Mouse (Mus musculus): Measurements from ENCODE around the gene Tcf7l1.

Gene Tcf7l1

DNA sequence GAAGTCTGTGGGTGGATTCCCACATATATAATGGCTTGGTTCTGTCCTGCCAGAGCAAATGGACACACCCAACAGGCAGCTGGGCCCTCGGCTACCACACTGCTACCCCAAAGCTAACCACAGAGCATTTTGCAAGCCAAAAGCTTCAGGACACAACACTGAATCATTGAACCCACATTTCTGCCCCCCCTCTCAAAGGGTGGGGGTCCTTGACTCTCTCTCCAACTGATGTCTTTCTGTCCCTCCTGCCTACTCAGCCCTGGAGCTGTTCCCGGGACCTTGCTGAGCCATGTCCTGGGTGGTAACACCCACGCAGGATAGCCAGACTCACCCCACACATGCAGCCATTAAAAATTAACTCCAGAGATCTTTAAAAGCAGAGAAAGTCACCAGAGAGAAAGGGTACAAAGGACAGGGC lies 45.4 kb downstream of the Tcf7l1 start:
- DNase-seq = no peak

DNA sequence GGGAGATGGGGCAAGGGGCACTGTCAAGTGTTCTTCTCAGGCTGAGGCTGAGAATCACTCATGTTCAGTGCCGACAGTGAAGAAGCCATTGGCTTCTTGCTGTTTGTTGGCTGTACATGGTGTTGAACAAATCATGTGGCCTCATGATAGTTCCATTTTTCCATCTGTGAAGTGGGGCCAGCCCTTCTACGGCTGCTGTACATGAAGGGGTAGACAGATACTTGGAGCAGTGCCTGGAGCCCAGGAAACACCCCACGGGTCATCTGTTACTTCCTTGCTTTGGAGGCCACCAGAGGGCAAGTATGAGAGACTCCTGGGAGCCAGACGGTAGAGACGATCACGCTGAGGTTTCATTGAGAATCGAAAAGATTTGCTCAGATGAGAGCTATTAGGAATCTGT lies 46.7 kb downstream of the Tcf7l1 start:
- DNase-seq = peak; percentile 66

DNA sequence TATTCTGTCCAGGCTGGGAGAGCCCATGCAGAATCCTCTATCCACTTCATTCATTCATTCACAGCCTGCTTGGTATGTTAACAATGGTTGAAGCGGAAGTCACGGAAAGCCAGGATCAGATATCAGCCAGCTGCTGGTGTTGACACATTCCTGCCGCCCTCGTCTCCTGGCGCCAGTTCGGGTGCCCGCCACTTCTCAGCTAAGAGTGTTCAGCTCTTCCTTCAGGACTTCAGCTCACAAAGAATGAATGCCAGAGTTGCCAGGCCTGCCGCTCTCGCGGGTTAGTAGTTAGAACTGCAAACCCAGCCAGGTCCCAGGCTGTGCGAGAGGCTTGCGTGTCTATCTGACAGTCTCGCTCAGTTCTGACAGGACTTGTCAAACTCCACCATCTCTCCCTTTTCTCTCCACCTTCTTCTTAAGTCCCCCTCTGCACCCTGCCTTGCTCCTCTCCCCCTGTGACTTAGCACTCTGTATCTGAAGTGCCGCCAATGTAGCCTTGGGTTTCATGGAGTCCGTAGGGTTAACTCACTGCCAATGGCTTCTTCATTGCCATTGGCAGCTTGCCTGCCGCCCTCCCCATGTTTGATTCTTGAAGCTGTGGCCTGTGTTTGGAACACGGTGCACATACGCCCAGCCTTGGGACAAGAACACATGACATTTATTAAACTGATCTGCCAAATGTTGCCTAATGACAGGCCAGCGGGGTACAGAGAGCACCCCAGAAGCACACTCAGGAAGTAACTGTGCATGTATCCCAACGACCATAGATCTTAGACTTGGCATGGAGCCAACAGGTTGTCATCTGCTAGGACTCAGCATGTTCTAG lies 48.2 kb downstream of the Tcf7l1 start:
- DNase-seq = peak; percentile 87

DNA sequence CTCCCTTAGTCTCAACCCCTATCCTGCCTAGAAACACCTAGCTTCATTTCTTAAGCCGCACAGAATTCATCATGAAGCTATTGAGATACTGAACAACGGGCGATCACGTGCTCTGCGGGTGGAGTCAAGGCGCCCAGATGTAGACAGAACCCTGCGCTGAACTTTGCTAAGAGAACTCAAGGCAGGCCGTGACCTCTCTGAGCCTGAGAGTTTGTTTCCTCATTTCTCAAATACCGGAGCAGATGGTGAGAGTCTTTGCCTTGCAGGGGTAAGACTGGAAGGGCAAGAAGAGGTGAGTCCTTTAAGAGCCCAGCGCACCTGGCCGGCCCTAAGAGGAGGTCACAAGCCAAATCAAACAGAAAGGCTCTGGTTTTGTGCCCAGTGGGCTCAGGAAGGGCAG lies 52.2 kb downstream of the Tcf7l1 start:
- peak; percentile 47 for DNase-seq

DNA sequence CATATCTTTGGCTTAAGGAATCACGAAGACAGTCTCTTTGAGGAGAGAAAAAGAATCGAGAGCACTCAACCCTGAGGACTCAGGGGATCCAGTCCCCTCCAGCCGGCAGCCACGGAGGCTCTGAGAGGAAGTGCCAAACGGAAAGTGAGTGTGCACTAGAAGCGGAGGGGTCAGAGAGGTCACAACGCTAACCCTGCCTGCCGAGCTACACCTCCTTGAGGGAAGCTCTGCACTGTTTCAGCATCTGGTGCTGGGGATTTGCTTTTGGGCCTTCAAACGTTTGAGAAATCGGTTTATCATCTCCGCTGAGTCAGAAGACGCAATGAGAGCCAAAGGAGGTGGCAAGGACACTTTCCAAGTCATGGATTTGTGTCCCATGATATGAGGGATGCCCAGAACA lies 53.8 kb downstream of the Tcf7l1 start:
- DNase-seq = no peak

DNA sequence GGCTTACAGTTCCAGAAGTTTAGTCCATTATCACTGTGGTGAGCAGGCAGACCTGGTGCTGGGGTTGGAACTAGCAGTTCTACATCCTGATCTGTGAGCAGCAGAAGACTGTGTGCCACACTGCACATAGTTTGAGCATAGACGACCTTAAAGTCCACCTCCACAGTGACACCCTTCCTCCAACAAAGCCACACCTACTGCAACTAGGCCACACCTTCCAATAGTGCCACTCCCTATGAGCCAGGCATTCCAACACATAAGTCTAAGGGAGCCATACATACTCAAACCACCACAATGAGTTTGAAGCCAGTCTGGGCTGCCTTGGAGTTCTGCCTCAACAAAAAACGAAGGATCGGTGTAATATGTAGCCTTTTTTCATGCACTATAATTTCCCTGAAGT lies 55.7 kb downstream of the Tcf7l1 start:
- no peak for DNase-seq

DNA sequence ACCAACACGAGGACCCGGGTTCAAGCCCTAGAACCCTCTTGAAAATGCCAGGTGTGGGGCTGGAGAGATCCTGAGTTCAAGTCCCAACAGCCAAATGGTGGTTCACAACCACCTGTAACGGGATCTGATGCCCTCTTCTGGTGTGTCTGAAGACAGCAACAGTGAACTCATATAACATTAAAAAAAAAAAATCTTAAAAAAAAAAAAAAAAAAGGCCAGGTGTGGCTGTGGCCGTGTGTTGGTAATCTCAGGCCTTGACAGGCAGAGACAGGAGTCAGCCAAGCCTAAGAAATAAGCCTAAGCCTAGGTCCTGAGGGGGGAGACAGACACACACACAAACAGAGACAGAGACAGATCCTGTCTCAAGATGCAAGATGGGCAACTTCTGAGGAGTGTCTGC lies 56.9 kb downstream of the Tcf7l1 start:
- DNase-seq = no peak

DNA sequence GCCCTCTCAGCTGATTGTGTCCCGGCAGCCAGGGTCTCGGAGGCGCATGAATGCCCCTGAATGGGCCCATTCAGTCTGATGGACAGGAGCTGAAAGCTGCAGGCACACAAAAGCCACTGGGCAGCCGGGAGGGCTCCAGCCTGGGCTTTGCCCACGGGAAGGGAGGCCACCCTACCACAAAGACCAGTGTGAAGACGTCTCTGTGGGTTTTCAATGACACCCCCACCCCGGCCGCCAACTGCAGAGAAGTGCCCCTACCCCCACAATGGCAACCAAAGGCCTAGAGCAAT lies 58.5 kb downstream of the Tcf7l1 start:
- no peak for DNase-seq

DNA sequence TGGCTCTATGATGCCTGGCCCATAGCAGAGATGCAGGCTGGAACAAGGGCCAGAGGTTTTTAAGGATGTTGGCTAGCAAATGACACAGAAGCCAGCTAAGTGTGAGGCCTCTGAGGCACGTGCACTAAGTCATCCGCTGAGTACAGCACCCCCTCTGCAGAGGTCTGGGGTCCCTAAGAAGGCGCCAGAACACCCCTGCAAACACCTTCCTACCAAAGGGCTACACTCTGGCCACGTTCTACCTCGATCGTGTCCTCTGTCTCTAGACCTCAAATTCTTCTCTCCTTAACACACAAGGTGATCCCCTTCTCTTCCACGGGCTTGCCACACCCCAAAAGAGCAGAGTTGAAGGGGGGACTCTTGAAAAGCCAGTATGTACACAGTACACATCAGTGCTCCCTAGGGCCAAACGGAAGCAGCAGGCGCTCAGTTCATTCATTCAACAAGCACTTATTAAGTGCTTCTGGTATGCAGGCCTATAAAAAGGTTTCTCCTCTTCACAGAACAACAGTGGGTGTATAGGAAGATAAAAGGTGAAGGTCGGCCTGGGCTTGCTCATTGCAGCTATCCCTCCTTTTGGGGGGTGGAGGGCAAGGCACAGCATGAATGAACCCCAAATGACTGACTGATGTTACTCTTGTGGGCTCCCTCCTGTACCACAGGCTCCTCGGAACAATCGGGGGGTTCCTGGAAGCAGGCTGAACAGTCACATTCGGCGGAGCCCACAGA lies 59.1 kb downstream of the Tcf7l1 start:
- DNase-seq = no peak

DNA sequence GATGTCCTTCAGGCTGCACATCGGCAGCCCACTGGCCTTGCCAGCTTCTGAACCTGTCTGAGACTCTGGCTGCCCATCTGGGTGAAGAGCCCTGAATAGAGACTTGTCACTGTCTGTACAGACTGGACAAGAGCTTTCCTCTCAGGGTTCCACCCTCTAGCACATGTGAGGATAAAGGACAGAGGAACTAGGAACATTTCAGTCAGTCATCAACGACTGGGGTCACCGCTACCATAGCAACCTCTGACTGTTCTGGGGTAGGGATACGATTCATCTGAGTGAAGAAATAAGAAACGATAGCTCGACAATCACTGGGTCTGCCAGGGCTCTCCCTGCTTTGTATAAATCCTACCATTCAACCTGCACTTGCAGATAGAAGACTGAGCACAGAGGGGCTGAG lies 61.2 kb downstream of the Tcf7l1 start:
- no peak for DNase-seq

DNA sequence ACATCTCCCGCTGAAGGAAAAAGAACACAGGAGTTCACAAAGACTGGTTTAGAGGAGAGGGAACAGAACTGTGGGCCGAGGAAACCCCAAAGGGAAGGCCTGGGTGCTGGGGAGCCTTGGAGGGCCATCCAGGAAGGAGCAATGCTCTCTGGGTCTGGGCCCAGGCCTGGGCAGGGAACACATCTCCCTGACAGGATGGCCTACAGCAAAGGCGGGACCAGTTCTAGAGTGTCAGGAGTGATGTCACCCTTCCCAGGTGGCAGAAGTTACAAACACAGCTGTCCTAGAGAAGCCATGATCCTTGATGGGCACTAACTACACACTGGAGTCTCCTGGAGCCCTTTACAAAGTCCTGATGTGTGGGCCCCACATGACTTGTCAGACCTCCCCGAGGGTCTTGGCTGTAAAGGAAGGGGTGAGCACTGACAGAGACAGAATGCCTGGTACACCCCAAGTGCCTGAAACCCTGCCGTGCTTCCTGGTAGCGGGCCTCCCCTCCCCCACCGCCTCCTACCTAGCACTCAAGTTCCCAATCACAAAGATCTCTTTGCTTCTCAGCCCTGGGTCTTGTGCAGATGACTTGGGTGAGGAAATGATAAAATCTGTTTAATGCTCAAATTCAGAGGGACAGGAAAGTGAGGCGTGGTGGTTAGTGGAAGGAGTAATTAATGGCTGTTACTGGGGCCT lies 64.4 kb downstream of the Tcf7l1 start:
- no peak for DNase-seq

DNA sequence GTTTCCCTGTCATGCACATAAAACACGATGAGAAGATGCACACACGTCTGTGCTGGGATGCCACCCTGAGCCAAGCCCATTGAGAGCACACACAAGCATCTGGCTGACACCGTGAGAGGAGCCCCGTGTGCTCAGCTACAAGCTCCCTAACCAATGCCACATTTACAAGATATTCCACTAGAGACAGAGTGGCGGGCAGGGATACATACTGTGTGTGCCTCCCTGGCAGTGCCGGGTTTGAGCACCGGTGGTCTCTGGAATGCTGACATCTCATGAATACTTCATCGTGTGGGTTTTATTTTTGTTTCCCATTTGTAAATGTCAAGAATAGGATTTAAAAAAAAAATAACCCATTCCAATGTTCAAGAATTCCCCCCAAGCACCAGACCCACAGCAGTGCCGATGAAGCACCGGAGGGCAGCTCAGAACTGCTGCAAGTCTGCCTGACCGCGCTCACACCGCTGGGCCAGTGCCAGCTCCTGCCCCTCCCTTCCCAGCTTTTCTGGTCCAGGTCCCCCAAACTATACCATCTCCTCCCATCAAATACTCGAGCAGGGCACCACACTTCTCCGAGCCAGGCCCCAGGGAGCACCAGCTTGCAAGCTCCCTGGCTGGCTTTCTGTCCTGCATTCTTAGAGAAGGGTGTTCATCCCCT lies 65.2 kb downstream of the Tcf7l1 start:
- DNase-seq = no peak

DNA sequence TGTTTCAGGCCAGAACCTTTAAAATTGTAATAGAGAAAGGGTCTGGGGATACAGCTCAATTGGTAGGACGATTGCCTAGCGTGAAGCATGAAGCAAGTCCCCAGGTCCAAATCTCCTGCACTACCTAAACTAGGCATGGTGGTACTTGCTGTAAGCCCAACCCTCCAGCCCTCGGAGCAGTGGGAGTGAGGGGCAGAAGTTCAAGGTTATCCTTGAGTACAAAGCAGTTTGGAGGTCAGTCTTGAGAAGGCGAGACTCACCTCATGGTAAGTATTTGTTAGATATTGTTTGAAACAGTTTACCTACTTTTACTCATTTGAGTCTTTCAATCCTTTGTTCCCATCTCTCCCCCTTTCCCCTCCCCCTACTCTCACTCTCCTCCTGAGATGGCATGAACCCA lies 65.9 kb downstream of the Tcf7l1 start:
- no peak for DNase-seq

DNA sequence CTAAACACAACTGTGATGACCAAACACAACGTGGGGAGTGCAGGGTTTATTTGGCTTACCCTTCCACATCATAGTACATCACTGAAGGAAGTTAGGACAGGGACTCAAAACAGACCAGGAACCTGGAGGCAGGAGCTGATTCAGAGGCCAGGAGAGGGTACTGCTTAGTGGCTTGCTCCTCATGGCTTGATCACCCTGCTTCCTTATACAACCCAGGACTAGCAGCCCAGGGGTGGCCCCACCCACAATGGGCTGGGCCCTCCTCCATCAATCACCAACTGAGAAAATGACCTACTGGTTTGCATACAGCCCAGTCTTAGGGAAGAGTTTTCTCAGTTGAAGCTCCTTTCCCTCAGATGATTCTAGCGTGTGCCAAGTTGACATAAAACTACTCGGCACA lies 68.2 kb downstream of the Tcf7l1 start:
- DNase-seq = no peak

DNA sequence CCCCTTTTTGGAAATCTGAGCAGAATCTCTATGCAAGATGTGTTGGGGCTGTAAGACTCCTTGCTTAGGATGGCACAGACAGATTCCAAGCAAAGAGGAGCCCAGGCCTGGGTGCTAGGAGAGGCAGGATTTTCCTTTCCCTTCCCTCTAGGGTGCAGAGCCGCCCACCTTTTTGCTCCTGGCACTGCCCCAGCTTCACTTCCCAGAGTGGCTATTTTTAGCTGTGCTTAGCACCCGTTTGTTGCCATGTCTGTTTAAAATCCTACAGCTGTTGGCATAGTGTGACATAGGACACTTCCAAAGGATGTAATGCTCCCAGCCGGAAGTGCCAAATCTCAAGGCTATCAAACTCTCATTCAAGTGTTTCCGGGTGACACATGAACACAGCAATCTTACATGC lies 74.3 kb downstream of the Tcf7l1 start:
- peak; percentile 65 for DNase-seq

DNA sequence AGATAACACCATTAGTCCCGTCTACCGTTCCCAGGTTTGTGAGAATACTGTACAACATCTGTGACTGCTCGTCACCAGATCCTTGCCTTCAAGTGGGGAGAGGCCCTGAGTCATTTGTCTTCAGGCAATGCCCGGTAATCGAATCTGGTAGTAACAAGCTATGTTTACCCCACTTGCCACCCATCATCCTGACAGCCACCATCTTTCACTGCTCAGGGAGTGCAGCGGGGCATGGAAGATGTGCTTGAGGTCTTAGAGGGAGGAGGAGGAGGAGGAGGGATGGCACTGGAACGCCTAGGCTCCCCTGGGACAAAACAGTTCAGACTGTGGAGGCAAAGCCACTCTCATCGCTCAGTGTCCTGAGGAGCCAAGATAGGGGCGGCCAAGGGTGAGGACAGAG lies 74.8 kb downstream of the Tcf7l1 start:
- DNase-seq = no peak

DNA sequence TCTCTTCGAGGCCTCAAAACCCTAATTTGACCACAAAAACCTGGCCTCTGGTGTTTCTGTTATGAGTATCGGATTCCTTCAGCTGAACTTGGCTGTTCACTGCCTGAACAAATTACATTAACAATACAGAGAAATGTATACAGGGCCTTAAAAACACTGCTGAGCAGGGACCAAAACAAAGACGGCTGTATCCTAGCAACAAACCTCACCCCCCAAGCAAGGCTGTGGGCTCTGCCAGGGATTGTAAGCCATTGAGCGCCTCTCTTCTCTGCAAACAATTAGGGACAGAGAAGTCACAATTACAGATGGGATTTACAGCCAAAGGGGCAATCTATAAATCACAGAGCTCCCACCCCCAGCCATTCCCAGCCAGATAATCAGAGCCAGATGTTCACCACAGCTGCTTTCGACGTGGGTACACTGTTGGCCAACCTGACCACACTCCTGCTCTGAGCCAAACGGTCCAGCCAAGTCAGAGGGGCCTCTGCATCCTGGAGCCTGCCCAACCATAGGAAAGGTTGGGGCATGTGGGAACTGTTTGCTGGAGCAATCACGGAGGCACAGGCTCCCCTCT lies 77.5 kb downstream of the Tcf7l1 start:
- DNase-seq = peak; percentile 65

DNA sequence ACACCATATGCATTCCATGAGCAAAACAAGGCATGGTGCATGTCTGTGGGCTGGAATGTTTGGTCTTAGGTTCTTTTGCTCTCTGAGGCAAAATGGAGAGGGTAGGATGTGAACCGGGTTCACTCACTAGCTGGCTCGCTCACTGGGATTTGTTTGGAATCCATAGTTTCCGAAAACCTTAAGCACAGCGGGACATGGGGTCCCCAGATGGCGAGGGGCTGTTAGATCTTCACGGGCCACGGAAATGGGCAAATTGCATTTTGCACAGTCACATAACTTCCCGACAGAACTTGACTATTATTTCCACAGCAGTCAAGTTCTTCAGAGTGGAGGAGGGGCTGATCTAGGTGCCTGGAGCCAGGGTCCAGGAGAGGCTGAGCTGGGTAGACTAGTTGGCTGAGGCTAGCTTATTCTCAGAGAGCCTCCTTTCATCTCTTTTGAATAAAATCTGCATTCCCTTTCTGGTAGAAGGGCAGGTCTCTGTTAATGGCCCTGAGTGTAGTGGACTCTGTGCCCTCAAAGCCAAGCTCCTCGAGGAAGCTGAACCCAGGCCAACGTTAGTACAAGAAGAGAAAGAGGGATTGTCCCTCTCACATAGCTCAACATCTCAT lies 78.1 kb downstream of the Tcf7l1 start:
- DNase-seq = peak; percentile 43

DNA sequence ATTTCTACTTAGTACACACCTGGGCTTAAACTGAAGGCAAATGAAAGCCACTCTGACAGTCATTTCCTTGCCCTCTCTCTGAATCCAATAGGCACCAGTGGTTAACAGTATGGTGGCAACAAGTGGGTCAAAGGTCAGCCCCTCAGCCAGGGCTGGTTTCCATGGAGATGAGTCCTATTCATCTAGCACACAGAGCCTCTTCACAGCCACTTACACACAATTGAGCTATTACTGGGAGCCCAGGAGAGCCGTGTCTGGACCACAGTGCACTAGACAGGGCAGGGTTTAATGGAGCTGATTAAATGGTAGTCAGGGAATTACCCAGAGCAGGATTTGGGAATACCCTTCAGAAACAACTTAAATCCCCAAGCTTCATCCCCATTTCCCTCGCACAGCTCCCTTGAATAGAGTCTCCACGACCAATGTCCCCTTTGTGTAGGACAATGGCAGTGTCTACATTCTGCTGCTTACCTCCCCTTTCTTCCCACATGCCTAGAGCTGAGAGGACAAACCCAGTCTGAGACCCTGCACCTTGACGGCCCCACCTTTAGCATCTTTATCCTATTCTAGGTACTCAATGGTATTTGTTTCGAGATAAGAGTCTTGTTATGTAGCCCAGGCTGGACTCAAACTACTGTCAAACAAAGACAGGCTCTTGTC lies 89.5 kb downstream of the Tcf7l1 start:
- DNase-seq = no peak

DNA sequence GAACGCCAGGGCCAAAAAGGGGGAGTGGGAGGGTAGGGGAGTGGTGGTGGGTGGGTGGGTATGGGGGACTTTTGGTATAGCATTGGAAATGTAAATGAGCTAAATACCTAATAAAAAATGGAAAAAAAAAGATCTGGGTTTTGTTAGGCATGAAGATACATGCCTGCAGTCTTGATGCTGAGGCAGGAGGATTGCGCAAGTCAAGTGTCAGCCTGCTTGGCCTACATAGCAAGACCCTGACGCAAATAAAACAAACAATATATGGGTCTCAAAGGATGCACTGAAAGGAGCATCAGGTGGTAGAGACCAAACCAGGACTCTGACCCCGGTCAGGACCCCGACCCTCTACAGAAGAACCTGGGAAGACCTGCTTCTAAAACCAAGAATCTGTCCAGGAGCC lies 90.5 kb downstream of the Tcf7l1 start:
- DNase-seq = no peak

DNA sequence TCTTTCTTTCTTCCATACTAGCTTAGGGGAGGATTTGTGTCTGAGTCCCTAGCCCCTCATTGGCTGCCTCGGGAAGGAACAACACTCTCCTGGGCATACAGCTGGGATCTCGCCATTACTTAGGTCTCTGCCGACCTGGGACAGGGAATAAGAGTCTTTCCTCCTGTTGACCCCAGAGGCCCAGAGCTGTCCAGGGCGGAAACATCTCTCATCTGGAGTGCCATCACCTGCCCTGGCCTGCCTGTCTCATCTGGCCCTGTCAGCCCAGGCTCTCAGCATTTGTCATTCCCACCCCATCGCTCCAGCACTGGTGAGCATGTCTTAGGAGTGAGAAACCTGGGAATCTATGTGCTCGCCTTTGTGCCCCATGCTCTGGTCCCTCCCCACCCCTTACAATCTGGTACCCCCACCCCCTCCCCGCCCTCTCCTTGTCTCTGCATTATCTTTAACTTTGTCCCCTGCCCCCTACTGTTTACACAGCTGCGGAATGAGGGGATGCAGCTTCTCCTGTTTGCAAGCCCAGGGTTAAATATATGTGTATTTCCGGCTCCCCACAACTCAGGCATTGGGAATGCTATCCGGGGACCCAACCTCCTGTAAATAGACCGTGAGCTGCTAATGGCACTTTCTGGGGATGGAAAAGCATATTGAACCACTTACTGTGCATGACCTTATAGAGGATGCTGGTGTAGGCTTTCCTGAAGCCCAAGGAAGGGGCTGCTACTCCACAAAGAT lies 92.3 kb downstream of the Tcf7l1 start:
- DNase-seq = no peak

DNA sequence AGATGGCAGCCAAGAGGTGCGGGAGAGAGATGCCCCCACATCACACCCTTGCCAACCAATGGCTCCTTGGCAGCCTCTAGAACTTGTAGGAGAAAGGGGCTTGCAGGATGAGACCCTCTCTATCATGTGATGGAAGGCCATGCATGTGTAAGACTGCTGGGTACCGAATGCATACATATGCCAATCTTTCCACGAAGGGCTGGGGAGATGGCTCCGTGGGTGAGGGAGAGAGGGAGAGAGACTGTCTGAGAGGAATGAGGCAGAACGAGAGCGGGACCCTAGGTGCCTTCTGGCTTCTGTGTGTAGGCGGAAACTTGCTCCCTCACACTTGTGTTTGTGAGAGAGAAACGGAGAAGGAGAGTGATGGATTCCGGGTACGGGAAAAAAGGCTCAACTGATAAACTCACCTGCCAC lies 94.3 kb downstream of the Tcf7l1 start:
- DNase-seq = no peak
